Mouse (Mus musculus) adrenal gland, adult 18-20 months (tissue): Measurements from ENCODE around the gene Pias1. TPM values are rescaled to one million over a fixed set of nuclear protein-coding genes. Genes with fewer than 3 reads are reported as not detected.
A peak's percentile ranks its signal among the peaks of the same experiment; 100 is the strongest.
"Not testable (repeated sequence)": the region's sequence is repeated elsewhere in the genome, so short reads cannot be mapped to it uniquely, and the experiment has no call there.

Experiments
- DNase-seq, 2 experiments: peaks; one replicate each; pipeline ENCODE4 v3.0.0; 2021 to 2022; ENCODE audit warnings: low spot score in 2 of 2
- total RNA-seq, 2 experiments: library from RNA; stranded (reverse); gene quantifications; 1 replicate in 1 of 2; 2 replicates in 1 of 2; pipeline ENCODE4 v1.2.3; 2021

Gene Pias1
- total RNA-seq, 2 experiments from 2014 or later = 36.0 to 36.2 TPM

DNA sequence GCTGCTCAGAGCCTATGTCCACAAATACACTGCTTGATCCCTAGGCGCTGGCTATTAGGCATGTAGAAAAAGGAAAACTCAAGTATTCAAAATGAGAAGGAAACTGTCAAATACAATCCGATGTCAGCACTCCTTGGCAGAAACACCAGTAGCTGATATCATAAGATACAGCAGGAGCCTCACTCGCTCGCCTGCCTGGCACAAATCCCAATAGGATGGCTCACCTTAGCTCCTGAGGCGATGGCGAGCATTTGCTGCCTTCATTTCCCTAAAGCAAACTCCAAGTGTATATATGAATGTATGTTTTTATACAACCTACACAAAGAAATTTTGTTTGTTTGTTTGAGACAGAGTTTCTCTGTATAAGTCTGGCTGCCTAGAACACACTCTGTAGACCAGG is 42.4 kb downstream of the Pias1 start:
- no peak for DNase-seq

DNA sequence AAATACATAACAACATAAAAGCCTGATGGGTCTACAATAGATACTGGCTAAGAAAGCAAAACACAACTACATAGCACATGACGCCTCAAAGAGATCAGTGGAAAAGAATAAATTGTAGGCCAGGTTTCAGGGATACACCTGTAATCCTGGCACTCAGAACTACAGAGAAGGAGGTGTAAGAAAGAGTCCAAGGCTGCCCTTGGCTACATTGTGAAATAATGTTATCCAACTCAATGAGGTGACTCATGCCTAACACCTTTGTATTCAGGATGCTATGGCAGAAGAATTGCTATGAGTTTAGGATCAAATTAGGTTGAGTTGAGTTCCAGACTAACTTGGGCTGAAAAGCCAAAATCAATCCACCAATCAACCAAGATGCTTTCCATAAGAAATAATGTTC is 43.7 kb downstream of the Pias1 start:
- no peak for DNase-seq

DNA sequence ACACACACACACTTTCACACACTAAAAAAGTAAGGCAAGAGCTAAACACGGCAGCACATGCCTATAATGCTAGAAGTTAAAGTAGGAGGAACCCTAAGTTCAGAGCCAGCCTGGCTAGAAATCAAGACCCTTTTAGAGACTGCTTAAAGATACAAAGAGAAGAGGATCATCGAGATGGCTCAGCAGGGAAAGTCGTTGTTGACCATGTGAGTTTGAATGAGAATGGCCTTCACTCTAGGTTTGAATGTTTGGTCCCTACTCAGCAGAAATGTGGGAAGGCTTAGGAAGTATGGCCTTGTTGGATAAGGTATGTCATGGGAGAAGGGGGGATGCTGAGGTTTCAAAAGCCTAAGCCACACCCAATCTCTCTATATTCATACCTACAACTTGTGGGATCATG is 46.8 kb downstream of the Pias1 start:
- no peak for DNase-seq

DNA sequence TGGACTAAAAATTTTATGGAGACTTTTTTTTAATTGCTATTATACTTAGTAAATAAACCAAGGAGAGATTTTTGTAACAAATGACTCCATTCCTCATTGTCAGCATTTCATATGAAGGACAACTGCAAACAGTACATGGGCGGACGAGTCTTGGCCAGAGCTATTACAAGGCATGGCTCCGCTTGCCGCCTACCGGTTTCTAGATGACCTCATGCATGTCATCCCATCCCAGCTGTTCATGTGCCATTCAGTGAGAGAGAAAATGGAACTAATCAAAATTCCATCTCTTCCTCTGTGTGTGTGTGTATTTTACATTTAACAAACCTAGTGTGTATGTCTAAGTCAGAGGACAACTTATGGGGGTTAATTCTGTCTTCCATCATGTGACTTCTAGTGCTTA is 51.9 kb downstream of the Pias1 start:
- DNase-seq = no peak

DNA sequence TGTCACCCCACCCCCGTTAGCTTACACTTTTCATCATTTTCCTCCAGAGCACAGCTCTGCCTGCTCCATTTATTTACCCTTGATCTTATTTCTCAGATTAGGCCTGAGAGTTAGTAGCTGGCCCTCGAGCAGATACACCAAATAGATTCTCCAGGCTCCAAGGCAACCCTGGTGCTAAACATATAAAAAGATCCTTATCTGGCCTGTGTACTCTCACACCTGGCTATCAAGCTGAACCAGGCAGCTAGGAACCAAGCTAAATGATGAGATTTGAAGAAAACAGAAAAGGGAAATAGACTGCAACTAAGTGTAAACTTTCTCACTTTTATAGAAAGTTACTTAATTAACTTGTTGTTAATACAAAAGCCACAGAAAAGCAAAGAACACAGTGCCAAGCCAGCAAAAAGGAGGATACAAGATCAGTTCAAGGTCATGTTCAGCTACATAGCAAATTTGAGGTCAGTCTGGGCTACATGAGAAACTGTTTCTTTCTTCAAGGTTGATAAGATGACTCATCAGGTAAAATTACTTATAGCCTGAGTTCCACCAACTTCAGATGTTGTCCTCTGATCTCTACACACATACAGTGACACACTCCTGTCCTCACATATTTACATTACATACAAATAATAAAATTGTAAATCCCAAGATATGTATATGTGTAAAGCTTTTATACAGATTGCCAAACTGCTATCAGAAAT is 52.9 kb downstream of the Pias1 start:
- no peak for DNase-seq

DNA sequence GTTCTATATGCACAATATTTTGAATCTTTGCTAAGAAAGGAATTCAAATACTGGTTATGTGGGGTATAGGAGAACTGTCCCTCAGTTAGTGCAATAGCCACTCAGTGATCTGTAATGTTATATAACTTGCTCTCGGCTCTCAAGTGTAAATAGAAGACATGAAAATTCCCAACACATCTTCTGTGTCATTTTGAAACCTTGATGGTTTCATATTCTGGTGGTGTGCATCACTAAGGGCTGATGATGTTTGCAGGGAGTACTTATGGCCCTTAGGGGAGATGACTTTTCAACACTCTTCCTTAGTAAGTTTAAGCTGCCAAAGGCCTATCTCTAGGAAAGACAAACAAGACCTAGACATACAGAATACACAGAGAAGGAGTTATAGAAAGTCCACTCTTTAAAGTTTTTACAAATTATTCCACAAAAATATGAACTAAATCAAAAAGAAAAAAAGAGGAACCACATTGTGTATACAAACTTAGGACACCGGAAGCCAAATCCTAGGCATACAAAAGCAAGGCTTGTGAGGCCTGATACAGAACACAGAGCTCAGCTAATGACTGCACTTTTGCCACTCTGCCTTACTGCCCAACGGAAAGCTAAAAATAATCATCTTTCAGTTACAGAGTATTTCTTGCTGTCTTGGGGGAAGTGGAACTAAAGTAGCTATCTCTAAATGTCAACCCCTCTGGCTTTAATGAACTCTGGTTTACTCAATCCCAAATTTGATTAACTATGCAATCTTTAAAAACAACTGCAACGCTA is 55.0 kb downstream of the Pias1 start:
- no peak for DNase-seq

DNA sequence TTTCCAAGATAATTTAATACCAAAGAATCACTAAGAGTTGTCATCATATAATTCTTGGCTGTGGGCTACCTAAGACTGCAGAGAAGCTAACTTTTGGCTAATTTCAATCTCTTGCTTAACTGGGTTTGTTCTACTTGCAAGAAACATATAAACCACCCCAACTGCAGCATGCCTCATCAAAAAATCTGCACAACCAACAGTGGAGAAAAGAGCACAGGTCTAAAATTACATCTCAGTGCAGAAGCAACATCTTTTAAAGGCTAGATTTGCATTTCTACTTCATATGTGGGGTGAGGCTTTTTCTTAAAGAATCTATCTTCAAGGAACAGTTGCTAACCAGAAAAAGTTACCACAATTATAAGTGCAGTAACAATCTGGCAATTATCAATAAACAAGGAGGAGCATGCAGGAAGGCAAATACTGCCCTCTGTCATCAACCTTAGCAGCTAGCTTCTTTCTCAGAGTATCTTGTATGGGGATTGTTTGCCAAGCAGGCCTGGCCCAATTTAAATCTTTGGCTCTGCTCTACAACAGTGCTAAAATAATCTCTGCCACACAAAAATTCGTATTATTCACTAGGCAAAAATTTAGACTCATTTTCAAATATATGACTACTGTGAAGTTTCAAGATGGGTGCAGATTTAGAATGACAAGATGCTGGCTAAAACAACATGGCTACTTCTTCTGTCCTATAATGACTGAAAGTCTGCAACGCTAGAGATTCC is 62.7 kb downstream of the Pias1 start:
- DNase-seq = no peak

DNA sequence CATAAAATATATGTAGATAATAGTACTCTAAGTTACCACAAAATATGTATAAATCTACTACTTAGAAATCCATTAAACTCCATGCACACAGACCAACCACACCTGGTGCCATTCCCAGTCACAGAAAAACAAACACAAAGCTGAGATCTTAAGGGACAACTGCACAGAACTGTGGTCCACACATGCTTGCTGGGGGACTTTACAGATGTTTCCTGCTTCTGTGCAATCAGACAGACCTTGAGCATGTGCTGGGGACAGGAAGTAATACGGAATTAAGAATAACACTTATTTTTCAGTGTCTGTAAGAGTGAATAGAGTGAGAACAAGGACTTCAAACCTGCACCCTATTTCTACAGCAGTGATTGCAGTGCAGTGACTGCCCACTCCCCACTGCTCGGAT is 66.8 kb downstream of the Pias1 start:
- no peak for DNase-seq

DNA sequence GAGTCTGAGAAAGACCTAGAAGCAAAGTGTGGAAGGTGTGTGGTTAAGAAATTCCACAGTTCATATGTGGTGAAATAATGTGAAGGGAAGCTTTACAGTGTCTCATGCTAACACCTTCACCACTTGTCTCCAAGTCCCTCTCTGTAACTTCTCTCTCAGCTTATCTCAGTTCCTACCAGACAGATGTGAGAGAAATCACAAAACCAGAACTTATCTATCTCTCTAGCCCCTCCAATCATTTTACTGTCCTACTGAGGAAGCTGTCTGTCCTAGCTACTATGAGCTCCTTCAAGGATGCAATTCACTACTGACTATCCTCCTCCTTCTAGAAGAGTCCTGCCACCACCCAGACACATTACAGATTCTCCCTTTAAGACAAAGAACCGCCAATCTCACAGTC is 70.7 kb downstream of the Pias1 start:
- no peak for DNase-seq

DNA sequence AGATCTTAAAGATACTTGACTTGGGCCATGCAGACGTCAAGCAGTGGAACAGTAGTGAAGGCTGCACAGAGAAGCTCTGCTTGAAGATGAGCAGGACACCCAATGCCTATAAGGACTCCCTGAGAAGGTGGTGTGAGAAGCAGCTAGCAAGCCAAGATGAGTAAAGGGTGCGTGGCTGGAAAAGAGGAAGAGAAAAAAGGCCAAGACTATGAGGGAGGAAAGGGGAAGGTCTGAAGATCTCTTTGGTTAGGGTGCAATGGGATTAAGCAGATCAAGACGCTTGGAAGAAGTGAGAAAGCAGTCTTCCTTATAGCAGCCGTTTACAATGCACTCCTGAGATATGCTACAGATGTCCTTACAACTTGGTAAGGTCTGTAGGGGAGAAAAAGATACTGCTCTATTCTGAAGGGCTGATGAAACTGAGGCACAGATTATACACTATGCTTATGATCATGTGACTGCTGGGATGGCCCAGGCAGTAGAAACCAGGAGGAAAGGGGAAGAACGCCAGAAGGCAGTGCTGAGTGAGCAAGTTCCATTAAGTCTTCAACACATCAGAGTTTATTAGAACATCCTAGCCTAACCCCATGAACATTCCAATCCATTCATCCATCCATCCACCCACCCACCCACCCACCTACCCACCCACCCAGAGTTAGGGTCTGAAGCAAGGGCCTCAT is 74.2 kb downstream of the Pias1 start:
- no peak for DNase-seq

DNA sequence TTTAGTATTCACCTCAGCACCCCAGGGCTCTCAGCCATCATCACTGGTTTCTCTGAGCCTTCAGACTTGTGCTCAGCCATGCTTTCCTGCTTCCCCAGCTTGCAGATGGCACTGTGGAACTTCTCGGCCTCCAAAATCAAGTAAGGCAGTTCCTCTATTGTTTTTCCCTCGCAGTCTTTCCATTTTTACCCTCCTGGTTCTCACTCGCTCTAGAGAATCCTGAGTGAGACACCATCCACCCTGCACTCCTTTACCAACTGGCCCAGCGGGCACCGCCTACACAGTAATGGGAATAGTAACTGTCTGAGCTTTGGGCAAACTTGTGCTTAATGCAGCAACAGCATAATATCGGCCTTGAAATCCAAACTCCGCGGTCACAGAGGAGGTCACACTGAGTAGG is 82.7 kb downstream of the Pias1 start:
- no peak for DNase-seq

DNA sequence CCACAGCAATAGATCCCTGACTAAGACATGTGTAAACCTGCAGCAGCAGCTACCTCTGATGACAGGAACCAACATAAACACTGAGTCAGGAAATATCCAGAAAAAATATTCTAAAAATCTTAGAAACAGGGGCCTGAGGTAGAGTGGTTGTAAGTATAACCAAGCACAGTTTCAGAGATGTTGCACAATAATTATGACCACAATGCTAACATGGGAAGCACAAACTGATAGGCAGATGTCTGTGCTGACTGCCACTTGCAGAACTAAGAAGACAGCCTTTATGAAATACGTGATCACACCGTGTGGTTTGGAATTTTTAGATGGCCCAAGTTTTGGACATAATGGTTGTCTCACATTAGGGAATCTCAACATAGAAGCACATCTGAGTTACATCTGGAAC is 83.9 kb downstream of the Pias1 start:
- no peak for DNase-seq

DNA sequence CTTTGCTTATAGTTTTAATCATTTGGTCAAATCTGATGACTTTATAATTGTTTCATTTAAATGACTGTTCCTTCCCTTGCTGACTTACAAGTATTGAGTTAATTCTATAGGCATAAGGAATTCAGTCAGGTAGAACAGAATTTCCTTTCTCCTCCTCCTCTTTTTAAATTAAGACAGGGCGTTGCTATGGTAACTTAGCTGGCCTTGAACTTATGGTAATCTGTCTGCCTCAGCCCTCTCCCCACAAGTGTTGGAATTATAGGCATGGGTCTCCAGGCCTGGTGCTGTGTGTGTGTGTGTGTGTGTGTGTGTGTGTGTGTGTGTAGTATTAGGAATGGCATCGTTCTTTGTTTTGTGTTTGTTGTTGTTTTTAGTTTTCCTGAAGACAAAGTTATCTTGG is 86.0 kb downstream of the Pias1 start:
- DNase-seq = no peak

DNA sequence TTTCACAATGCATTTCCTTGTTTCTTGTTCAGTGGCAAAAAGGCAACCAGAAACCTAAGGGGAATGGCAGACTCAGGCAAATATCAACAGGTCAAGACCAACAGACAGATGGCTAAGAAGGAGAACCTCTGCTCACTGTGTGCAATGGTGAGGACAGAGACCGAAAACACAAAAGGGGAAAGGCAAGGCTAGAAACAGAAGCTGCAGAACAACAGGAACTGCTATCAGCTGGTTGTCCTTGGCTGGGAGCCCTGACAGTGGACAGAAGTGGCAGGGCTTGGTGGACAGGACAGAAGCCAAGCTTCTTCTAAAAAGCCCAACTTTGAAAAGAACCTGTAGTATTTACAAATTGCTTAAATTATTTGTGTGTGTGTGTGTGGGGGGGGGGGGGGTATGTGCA is 93.2 kb downstream of the Pias1 start:
- DNase-seq = peak in 1 of 2 experiments; percentile 23

DNA sequence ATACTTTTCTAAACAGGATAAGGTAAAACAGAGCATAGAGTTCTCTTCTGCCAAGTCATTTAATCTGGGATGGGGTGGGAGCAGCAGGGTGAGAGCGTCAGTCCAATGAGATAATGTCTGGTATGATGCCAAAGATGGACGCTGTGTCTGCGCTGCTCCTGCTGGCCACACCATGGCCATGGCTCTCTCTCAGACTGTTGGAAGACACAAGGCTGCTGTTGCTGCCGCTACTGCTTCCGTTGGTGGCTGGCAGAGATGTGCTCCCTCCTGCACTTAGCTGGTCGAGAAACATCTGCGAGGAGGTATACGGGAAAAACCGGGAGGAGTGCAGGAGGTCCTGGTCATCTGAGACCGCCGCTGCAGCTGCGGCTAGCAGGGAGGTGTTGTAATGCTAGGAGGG is 105.9 kb downstream of the Pias1 start:
- DNase-seq = no peak

DNA sequence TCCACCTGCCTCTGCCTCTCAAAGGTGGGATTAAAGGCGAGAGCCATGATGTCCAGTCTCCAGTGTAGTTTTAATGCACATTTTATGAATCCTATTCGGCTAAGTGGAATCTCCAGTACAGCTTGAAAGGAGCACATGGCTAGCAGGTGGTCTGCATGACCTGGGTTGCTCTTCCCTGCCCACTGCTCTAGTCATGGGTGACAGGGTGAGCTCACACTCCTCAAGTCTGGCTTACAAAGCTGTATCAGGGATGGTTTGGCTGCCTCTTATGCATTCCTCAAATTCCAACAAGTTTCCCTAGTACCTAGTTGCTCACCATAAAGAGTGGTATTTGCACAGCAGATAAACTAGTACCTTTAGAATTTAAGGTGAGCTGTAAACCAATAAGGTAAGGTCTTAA is 109.9 kb downstream of the Pias1 start:
- no peak for DNase-seq

DNA sequence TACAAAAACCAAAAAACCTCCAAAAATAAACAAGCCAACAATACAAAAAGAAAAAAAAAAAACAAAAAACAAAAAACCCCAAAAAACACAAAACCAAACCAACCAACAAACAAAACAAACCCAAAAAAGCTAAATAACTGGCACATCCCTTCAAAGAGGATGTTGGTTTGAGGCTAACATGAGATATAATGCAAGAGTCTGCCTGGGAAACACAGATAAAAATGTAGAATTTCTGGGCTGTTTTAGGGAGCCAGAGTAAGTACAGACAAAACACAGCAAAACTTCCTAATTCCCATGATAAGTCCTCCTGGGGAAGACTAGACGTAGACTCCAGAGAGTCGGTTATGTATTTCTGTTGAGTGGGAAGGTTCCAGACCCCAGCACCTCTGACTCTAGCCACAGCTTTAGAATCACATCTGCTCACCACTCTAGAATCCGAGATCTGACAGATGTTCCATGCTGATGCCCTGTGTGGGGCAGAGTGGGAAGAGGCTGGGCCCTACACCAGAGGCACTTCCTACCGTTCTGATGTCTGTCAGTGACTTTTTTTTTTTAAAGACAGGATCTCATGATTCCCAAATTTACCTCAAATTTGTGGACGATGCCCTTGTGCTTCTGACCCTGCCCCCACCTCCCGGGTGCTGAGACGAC is 110.6 kb downstream of the Pias1 start:
- no peak for DNase-seq

DNA sequence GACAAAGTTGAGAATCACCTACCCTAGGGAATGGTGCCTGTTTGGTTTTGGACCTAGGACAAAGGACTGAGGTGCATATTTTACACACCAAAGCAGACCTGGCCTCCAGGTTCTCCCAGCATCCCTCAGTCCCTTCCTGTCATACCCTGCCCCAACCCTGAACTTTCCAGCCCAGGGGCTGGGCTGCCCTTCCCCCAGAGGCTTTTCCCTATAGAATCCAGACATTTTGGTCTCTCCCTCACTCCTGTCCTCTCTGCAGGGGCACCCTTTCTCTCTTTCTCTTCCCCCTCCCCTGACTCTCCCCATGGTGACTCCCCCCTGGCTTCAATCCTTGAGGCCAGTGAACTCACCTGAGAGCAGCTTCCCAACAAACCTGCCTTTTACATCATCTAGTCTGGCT is 117.0 kb downstream of the Pias1 start:
- no peak for DNase-seq

DNA sequence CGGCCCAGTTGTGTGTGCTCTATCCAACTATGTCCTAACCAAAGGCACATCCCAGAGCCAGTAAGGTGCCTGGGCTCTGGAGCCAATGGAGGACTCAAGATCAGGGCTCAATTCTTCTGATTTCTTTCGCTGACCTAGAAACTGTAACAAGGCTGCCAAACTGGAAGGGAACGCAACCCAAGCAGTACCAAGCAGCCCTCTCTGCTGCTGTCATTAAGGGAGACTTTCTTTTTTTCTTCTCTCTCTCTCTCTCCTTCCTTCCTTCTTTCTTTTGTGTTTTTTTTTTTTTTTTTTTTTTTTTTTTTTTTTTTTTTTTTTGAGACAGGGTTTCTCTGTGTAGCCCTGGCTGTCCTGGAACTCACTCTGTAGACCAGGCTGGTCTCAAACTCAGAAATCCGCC is 118.5 kb downstream of the Pias1 start:
- not testable (repeated sequence) for DNase-seq

DNA sequence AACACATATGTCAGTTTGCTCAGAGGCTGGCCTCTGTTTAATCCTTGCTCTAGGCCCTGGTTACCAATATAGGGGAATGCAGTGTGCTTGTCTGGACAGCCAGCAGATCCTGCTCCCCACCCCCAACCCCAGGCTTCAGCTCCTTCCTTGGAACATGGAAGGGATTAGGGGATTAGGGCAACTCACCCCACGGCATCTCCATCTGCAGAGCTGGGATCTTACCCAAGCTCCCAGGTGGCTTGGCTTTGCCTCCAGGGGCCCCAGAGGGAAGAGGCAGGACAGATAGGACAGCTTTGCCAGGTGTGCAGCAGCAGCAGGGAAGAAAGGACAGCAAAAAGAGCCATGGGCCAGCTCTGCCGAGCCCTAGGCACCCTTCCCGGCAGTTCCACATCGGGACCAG is 126.9 kb downstream of the Pias1 start:
- no peak for DNase-seq

DNA sequence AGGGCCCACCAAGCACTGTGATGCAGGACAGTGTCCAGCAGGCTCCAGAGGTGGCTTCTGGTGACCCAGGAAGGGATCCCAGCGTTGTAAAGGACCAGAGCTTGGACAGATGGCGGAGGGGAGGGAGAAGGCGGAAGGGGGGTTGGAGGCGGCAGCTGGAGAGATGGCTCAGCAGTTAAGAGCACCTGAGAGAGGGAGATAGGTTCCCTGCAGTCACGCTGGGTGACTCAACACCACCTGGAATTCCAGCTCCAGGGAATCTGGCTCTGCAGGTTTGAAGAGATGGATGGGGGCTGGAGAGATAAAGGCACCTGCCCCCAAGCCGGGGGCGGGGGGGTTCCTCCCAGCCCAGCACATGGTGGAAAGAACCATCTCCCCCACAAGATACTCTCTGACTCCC is 127.6 kb downstream of the Pias1 start:
- not testable (repeated sequence) for DNase-seq
